Mouse (Mus musculus): Measurements from ENCODE around the gene Nfasc. TPM values are rescaled to one million over a fixed set of nuclear protein-coding genes. Genes with fewer than 3 reads are reported as not detected.

Nfasc gene
- total RNA-seq, 1 experiment from 2014 or later = 4.2 TPM

DNA sequence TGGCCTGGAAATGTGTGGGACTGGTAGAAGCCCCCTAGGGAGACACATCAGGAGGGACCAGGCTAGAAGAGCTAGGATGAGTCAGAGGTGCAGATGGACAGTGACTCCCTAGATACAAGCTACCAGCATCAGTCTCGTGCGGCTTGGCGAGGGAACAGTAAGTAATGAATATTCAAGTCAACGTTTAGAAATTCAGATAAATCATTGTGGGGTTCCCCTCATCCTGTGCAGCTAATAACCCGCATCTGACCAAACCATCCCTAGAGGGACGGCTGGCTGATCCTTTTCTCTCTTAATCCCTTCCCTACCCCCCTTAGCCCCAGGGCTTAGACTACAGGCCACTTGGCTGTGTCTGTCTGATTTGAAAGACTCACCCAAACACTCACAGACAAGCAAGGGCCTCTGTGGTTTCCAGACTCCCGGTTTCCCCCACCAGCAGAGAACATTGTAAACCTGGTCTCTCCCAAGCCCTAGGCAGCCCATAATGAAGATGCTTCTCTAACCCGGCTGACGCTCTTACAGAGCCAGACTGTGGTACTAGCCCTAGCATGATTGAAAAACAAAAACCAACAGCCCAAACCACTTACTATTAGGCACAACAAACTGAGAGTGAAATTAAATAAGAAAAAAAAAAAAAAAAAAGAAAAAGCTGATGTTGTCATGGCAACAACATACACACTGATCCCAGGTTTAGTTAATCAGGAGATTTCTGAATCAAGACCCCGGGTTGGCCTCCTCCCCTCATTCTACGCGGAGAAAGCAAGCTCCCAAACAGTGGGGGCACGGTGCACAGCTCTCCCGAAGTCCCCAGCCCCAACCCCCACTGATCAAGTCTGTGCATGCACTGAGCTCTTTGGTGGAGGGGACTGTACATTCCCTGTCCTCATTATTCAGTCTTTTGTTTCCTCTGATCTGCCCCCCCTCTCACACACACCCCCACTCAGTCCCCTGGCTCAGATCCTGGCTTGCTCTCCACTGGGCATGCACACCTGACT is 159.5 kb downstream of the Nfasc start:
- DNase-seq = no peak

DNA sequence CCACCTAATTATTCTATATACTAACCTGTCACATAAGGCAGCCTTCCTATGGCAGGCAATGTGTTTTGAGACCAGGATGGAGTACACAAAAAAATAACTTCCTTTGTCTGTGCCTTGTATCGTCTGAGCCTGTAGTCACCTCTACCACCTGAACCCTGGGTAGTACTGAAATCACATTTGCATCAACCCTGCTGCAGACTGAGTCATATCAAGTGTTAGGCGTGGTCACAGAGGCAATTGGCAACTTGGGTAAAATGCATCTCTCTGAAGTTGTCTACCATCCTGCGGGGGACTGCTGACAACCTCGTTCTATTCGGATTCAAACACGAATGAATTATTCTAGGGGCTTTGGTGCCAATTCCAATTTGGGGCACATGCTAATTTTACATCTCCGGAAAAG is 161.5 kb downstream of the Nfasc start:
- DNase-seq = no peak

- DNase-seq = no peak
These were observed 164.8 kb downstream of the Nfasc start for GRCm38 (mm10) chr1:132576845-132577244.

DNA sequence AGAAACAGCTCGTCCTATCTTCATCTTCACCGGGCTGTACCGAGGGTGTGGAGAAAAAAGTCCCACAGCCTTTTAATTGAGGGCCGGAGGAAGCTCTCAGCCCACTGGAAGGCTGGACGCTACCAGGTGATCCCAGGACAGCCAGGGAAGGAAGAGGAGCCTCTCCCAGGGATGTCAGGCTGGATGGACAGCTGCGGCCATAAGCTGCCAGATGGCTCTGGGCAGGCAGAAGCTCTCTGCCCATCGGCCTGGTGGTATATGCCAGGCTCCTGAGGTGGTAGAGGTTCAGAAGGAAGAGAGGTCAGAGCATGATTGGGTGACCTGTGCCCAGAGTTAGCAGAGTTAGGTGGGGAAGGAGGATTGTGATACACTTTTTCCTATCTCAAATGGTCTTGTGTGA is 168.7 kb downstream of the Nfasc start:
- no peak for DNase-seq

DNA sequence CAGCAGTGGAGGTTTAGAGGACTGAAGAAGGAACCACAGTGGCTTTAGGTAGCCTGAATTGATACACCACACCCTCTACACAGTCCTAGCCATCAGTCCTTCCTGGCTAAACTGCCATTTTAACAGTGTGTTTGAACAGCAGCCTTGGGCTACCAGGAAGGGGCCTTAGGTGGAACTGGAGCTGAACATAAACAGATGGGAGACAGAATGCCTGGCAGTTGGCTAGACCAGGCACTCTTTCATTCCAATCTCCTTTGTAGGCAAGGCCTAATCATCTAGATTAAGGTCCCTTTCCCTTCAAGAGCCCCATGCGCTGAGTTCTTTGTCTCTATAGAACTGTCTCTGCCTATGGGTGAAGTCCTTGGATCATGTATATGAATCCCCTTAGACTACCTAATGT is 170.0 kb downstream of the Nfasc start:
- DNase-seq = no peak

DNA sequence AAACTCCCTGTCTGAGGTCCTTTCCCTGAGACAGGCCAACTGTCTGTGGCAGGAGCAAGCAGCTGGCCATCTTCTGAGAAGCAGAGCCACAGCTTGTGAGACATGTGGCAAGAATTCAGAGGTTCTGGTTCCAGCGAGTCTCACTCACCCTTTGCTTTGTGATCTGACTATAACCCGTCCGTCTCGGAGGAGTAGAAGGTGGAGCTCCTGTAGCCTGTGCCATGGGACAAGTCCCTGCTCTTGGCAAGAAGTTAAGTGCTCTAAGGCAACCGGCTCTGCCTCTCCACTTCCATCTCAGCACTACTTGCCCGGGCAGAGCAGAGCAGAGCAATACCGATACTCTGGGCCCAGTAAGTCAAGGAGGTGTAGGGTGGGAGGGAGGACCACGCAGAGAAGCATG is 170.7 kb downstream of the Nfasc start:
- DNase-seq = no peak

DNA sequence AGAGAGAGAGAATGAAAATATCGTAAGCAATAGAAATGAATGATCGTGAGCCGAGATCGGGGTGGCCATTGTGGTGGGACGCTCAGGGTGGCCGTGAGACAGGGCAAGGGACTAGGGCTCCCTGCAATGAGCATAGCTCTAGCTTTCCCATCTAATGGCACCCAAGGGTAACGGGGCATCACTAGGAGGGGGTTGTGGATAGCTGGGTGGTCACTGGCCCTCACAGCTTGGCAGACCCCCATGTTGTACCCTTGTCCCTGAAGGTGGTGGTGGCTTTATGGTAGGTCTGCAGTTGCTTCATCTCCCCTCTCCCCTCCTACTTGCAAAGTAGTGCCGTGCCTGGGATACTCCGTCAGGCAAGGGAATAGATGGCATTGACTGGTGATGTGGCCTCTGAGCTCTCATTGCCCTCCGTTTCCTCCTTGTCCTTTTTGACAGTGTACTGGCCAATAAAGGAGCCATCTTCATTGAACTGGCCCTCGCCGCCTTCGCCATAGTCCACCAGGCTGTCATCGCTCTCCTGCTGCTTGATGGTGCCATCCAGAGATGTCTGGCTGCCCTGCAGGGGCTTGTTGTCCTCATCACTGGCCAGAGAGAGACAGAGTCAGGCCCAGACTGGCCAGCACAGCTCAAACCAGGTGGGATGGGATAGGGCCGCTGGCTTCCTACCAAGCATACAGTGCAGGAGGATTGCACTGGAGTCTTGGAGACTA is 171.4 kb downstream of the Nfasc start:
- no peak for DNase-seq

DNA sequence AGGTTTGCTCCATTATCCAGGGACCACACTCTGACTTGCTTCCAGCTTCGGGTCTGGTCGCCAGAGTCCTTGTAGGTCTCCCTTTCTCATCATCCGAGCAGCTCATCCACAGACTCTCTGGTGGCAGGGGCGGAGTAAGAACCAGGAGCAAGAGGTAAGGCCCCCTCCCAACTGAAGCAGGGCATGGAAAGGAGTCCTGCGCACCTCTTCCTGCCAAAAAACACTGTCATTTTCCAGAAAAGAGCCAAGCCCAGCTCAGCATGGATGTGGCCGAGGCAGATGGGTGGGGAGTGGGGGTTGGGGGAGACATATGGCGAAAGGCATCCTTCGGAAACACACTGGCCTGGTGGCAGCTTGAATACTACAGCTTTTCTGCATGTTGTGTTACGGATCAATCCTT is 172.1 kb downstream of the Nfasc start:
- DNase-seq = no peak

DNA sequence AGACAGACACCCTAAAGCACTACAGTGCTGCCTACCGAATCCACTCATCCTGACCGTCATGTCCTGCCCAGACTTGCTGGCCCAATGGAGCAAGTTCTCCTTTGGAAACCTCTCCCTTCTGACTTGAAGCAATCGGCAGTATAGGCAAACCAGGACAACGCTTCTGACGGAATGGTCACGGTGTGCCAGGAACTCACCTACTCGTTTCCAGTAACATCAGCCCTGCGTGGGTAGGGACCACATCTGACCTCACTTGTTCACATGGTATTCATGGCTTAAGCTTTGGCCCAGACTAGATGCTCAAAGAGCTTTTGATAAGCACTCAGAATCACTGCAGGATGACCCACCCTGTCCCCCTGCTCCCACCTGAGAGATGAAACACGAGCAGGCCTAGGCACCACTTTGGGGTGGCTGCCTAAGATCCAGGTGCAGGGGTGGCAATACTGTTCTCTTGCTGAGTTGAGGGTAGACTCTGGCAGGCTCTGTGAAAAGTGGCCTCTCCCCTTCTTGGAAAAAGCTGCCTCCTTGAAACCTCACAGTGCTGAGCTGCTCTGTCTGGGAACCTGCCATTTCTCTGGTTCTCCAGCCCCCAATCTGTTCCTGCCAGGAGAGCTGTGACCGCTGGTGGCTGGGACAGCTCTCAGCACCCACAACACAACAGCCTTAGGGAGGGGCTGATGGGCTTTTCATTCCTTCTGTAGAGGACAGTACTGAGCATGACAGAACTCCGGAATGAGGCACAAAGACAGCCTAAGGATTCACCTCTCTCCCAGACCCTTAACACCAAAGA is 174.1 kb downstream of the Nfasc start:
- DNase-seq = no peak

- DNase-seq = no peak
These were observed 175.8 kb downstream of the Nfasc start for GRCm38 (mm10) chr1:132565766-132566165.

- DNase-seq = peak; percentile 73
These were observed 176.7 kb downstream of the Nfasc start for GRCm38 (mm10) chr1:132564946-132565345.

DNA sequence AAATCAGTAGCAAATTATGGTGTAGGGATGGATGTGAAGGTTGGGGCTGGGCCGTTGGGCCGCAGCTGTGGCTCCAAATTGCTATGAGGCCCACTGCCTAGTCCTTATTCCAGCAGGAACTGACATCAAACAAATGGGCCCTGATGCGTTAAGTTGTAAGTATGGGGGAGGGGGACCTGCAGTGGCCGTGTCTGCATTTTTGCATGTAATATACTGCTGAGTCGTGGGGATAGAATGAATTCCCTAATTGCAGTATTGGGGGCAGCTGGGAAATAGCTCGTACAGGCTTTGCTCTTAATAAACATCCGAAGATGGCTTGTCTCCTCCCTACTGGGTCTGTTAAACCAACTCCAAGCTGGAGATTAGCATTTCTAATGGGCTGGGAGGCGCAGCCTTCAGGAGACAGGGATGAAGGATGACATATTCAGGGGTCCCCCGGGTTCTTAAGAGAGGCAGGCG is 179.2 kb downstream of the Nfasc start:
- no peak for DNase-seq

GRCm38 (mm10) chr1:132560907-132561700 is 180.5 kb downstream of the Nfasc start:
- DNase-seq = peak; percentile 56

GRCm38 (mm10) chr1:132559045-132559444 is 182.6 kb downstream of the Nfasc start:
- no peak for DNase-seq

DNA sequence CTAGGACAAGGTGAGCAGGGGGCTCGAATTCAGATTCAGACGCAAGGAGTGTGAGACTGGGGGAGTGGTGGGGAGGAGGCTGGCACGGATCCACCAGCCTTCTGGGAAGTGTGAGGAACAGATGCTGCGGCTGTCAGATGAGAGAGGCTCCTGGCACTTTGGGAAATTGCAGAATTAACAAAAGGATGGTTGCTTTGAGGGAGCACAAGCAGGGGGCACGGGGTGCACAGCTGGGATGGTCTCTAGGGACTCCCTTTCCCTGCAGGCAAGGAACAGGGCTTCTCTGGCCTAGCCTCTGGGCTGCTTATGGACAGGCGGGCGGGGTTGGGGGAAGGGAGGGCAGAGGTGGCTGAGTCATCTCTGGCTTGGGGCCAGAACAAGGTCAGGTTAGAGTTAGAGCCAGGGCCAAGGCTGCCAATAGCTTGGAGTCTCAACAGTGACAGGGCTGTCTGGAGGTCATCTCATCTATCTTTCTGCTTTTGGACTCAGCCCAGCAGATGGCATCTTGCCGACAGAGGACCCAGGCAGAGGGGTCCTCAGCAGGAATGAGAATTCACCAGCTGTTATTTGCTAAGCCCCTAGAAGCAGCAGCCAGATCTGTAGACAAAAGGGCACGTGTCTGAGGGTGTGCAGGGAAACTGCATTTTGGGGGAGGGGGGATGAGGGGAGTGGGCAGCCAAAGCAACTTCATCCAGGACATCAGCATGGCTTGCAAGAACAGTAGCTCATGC is 183.5 kb downstream of the Nfasc start:
- peak; percentile 91 for DNase-seq

- peak; percentile 53 for DNase-seq
These were observed 197.8 kb downstream of the Nfasc start for GRCm38 (mm10) chr1:132543789-132544188.

- no peak for DNase-seq
These were observed 198.8 kb downstream of the Nfasc start, which contains the start of gene Cntn2 for GRCm38 (mm10) chr1:132542762-132543306. Gene Cntn2 (minus strand): TSS chr1:132543256.

- DNase-seq = no peak
These were observed 199.6 kb downstream of the Nfasc start for GRCm38 (mm10) chr1:132541824-132542599.

DNA sequence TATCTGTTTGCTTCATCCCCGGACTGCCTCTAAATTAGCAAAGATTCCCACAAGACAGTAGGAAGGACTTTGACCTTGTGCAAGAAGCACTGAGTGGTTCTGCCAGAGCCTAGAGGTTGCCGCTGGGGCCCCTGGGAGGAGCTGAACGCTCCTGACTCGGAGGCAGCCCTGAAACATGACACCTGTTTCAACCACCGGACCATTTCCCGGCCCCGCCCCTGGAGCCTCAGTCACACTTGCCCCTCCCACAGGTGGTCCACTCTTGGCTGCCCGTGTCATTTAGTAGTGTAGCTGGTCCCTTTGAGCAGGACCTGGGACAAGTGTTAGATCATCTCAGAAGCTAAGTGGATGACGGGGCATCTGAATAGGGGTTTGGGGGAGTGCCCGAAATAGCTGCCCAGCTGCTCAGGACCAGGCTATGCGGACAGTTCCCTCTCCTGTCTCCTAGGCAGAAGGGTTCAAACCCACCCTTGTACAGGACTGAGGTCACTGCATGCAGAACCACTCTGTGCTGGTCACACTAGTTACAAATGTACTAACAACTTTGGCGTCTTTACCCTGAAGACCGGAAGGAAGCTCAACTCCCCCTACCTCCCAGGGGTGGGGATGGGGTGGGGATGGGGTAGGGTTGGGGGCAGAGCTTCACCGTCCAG is 200.3 kb downstream of the Nfasc start:
- peak; percentile 63 for DNase-seq

Measured in adrenal gland, postnatal 14 days (tissue).